Mouse (Mus musculus): Measurements from ENCODE around the gene Rnf227. TPM values are rescaled to one million over a fixed set of nuclear protein-coding genes. Genes with fewer than 3 reads are reported as not detected.
"Not testable (repeated sequence)": the region's sequence is repeated elsewhere in the genome, so short reads cannot be mapped to it uniquely, and the experiment has no call there.

The Rnf227 gene
- polyA plus RNA-seq, 1 experiment, result 0.25 TPM

DNA sequence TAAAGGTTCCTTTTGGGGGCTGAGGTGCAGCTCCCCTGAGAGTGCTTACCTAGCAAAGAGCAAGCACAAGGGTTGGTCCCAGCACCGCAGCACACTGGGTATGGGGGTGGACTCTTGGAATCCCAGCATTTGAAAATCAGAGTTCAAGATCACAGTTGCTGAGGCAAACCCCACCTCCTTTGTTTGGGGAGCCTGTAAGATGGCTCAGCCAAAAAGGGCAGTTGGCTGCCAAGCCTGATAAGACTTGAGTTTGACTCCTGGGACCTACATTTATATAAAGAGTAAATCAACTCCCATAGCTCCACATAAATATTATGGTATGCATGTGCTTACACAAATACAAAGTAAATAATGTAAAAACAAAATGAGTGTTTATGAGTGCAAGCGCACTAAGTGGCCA, 34.2 kb upstream of the Rnf227 start:
- Histone ChIP-seq H3K4me3 (ENCODE audit: low read depth, low read length) (no peak overlapping the region), H3K27me3 (ENCODE audit: control insufficient read depth, insufficient read depth, low read length) (no peaks in the 10 kb centered on the region), H3K36me3 (ENCODE audit: control insufficient read depth, insufficient read depth, low read length) (peaks cover 32% of the 10 kb centered on the region), H3K4me1 (ENCODE audit: control insufficient read depth, insufficient read depth, insufficient read length, low read length) (no peaks in the 10 kb centered on the region), H3K27ac (ENCODE audit: insufficient read depth, low read depth, low read length) (no peak overlapping the region)
- TF ChIP-seq POLR2A (IDR thresholded peaks at IDR 0.05; ENCODE audit: low read depth, low read length) (no peak), CTCF (IDR thresholded peaks at IDR 0.05; ENCODE audit: extremely low read depth, insufficient read length, insufficient replicate concordance, low read depth, low read length) (no peak)
- WGBS, result 87% methylated on average over 2 of the region's 2 CpGs

DNA sequence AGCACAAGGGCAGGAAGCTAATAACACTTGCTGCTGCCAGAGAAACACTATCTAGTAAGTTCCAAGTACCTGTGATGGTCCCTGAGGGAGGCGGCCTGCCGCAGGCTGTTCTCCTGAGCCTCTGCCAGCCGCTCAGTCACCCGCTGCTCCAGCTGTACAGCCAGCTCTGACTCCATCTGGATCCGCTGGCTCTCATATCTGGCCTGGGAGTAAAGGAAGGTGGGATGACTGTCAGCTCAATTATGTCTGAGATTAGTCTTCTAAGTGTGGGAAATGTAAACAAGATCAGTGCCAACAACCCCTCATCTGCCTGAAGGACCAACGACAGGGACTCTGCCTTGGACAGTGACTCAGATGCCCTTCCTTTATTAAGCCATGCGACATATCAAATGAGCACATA, 29.0 kb upstream of the Rnf227 start:
- 72% methylated on average over 7 of the region's 7 CpGs for WGBS
- H3K27me3 ChIP-seq (ENCODE audit: control insufficient read depth, insufficient read depth, low read length), result no peaks in the 10 kb centered on the region
- H3K36me3 ChIP-seq (ENCODE audit: control insufficient read depth, insufficient read depth, low read length), result peaks cover 25% of the 10 kb centered on the region
- H3K4me3 ChIP-seq (ENCODE audit: low read depth, low read length), result no peak overlapping the region
- H3K4me1 ChIP-seq (ENCODE audit: control insufficient read depth, insufficient read depth, insufficient read length, low read length), result no peaks in the 10 kb centered on the region
- no peak overlapping the region for H3K27ac ChIP-seq (ENCODE audit: insufficient read depth, low read depth, low read length)
- TF ChIP-seq CTCF (IDR thresholded peaks at IDR 0.05; ENCODE audit: extremely low read depth, insufficient read length, insufficient replicate concordance, low read depth, low read length) (no peak), POLR2A (IDR thresholded peaks at IDR 0.05; ENCODE audit: low read depth, low read length) (no peak)

GRCm38 (mm10) chr11:69316361-69316760, 23.9 kb upstream of the Rnf227 start:
- TF ChIP-seq CTCF (IDR thresholded peaks at IDR 0.05; ENCODE audit: extremely low read depth, insufficient read length, insufficient replicate concordance, low read depth, low read length) (no peak), POLR2A (IDR thresholded peaks at IDR 0.05; ENCODE audit: low read depth, low read length) (no peak)
- no peak overlapping the region for H3K27ac ChIP-seq (ENCODE audit: insufficient read depth, low read depth, low read length)
- WGBS, result 98% methylated on average over 6 of the region's 6 CpGs
- no peaks in the 10 kb centered on the region for H3K27me3 ChIP-seq (ENCODE audit: control insufficient read depth, insufficient read depth, low read length)
- H3K36me3 ChIP-seq (ENCODE audit: control insufficient read depth, insufficient read depth, low read length), result peaks cover 5% of the 10 kb centered on the region
- H3K4me1 ChIP-seq (ENCODE audit: control insufficient read depth, insufficient read depth, insufficient read length, low read length), result no peaks in the 10 kb centered on the region
- no peak overlapping the region for H3K4me3 ChIP-seq (ENCODE audit: low read depth, low read length)

- H3K4me1 ChIP-seq (ENCODE audit: control insufficient read depth, insufficient read depth, insufficient read length, low read length); H3K4me3 ChIP-seq (ENCODE audit: low read depth, low read length); H3K27me3 ChIP-seq (ENCODE audit: control insufficient read depth, insufficient read depth, low read length); H3K27ac ChIP-seq (ENCODE audit: insufficient read depth, low read depth, low read length); H3K36me3 ChIP-seq (ENCODE audit: control insufficient read depth, insufficient read depth, low read length): not testable (repeated sequence)
- WGBS, result 86% methylated on average over 3 of the region's 3 CpGs
Observed at GRCm38 (mm10) chr11:69318000-69318399, 22.3 kb upstream of the Rnf227 start.

DNA sequence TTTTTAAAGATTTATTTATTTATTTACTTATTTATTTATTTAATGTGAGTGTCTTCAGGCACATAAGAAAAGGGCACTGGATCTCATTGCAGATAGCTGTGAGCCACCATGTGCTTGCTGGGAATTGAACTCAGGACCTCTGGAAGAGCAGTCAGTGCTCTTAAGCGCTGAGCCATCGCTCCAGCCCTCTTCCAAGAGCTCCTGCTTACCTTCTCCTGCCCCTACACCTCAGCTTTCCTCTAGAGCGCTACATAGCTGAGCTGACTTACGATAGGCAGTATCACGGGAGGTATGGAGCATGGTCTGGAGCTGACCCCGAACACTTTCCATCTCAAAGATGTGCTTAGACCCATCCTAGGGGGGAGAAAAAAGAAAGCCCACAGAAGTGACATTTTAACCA, 18.7 kb upstream of the Rnf227 start:
- 96% methylated on average over 6 of the region's 6 CpGs for WGBS
- peaks cover 9% of the 10 kb centered on the region for H3K4me1 ChIP-seq (ENCODE audit: control insufficient read depth, insufficient read depth, insufficient read length, low read length)
- TF ChIP-seq POLR2A (IDR thresholded peaks at IDR 0.05; ENCODE audit: low read depth, low read length) (no peak), CTCF (IDR thresholded peaks at IDR 0.05; ENCODE audit: extremely low read depth, insufficient read length, insufficient replicate concordance, low read depth, low read length) (no peak)
- H3K4me3 ChIP-seq (ENCODE audit: low read depth, low read length), result no peak overlapping the region
- H3K36me3 ChIP-seq (ENCODE audit: control insufficient read depth, insufficient read depth, low read length), result peaks cover 3% of the 10 kb centered on the region; the same call in 1 of the 2 replicates
- peaks cover 4% of the 10 kb centered on the region for H3K27me3 ChIP-seq (ENCODE audit: control insufficient read depth, insufficient read depth, low read length)
- H3K27ac ChIP-seq (ENCODE audit: insufficient read depth, low read depth, low read length), result no peak overlapping the region

GRCm38 (mm10) chr11:69322010-69322409, 18.3 kb upstream of the Rnf227 start:
- H3K27me3 ChIP-seq (ENCODE audit: control insufficient read depth, insufficient read depth, low read length), result peaks cover 8% of the 10 kb centered on the region
- H3K4me1 ChIP-seq (ENCODE audit: control insufficient read depth, insufficient read depth, insufficient read length, low read length), result peaks cover 10% of the 10 kb centered on the region
- 57% methylated on average over 6 of the region's 6 CpGs for WGBS
- no peak overlapping the region for H3K4me3 ChIP-seq (ENCODE audit: low read depth, low read length)
- no peak for TF ChIP-seq POLR2A (IDR thresholded peaks at IDR 0.05; ENCODE audit: low read depth, low read length)
- no peak for TF ChIP-seq CTCF (IDR thresholded peaks at IDR 0.05; ENCODE audit: extremely low read depth, insufficient read length, insufficient replicate concordance, low read depth, low read length)
- peaks cover 3% of the 10 kb centered on the region; the same call in 1 of the 2 replicates for H3K36me3 ChIP-seq (ENCODE audit: control insufficient read depth, insufficient read depth, low read length)
- H3K27ac ChIP-seq (ENCODE audit: insufficient read depth, low read depth, low read length), result no peak overlapping the region

DNA sequence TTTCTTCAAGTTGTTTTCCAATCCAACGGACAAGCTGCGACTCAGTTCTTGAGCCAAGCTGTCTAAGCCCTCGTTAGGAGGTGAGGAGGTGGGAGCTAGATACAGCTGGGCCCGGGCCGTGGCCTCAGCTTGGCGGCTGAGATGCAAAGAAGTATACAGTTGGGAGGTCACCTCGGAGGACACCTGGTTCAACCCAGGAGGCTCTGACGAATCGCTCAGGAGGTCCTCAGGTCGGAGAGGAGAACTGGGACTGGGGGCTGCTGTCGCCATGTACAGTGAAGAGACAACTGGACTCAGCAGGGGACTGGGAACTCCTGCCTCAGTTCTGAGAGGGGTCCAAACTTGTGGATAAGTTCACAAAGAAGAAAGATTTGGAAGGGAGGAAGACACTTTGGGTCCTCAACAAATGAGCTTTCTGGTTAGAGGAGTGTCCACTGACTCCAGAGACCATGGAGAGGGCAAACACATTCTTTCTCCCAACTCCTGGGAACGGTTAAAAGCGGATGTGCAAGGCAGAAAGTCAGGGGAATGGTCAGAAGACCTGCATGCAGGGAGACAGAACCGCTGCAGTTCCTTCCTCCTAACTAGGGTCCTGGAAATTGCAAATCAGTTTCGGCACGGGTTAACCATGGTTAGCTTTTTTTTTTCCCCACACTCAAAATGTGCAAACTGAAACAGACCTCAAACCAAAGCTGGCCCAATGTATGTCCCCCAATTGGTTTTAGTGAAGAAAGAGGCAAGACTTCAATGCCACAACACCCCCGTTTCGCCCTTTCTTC, 17.4 kb upstream of the Rnf227 start:
- peaks cover 3% of the 10 kb centered on the region; the same call in 1 of the 2 replicates for H3K36me3 ChIP-seq (ENCODE audit: control insufficient read depth, insufficient read depth, low read length)
- H3K4me1 ChIP-seq (ENCODE audit: control insufficient read depth, insufficient read depth, insufficient read length, low read length), result peaks cover 10% of the 10 kb centered on the region
- WGBS, result 7% methylated on average over 18 of the region's 18 CpGs
- no peak for TF ChIP-seq POLR2A (IDR thresholded peaks at IDR 0.05; ENCODE audit: low read depth, low read length)
- TF ChIP-seq CTCF (IDR thresholded peaks at IDR 0.05; ENCODE audit: extremely low read depth, insufficient read length, insufficient replicate concordance, low read depth, low read length), result no peak
- peak overlapping the region; percentile 67 for H3K4me3 ChIP-seq (ENCODE audit: low read depth, low read length)
- H3K27ac ChIP-seq (ENCODE audit: insufficient read depth, low read depth, low read length), result peak overlapping the region; percentile 56
- H3K27me3 ChIP-seq (ENCODE audit: control insufficient read depth, insufficient read depth, low read length), result peaks cover 9% of the 10 kb centered on the region

Measured in small intestine, adult 2 months (tissue).